Mouse (Mus musculus) fibroblast of lung, adult 2 months (primary cell): ENCODE measurements around the gene Nckap1l.
"Not testable (repeated sequence)": the region's sequence is repeated elsewhere in the genome, so short reads cannot be mapped to it uniquely, and the experiment has no call there.

Experiments
- DNase-seq: peaks from one replicate; pipeline ENCODE4 v3.0.0-alpha.2; 2011; ENCODE audit warnings: low read depth

Gene Nckap1l

DNA sequence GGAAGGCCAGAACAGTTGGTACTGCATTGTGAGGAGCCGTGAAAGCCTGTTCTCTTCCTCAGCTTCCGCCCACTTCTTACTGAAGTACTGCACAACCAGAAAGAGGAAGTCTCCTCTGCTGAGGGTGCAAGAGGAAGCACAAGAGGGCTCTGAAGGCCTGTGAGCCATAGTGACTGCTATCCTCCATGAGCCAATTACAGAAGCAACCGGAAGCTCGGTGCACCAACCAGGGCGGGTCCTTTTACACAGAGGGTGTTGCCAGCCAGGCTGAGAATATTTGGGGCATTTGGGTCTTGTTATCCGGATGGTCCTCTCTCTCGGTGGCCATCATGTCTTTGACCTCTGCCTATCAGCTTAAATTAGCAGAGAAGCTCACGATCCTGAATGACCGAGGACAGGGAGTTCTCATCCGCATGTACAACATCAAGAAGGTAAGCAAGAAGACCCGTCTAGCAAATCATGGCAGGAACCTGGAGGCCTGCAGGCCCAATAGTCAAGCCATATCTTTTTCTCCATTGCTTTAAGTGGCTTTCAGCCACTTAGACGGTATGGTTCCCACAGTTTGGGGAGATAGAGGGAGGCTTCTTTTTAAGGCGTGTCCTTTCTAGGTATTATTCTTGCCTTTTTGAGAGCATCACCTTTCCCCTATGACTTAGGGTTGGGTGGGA is at the start of gene Nckap1l:
Gene Nckap1l, plus strand, starts transcription at position 244 of the 668 bp plus-strand sequence.
- no peak for DNase-seq

DNA sequence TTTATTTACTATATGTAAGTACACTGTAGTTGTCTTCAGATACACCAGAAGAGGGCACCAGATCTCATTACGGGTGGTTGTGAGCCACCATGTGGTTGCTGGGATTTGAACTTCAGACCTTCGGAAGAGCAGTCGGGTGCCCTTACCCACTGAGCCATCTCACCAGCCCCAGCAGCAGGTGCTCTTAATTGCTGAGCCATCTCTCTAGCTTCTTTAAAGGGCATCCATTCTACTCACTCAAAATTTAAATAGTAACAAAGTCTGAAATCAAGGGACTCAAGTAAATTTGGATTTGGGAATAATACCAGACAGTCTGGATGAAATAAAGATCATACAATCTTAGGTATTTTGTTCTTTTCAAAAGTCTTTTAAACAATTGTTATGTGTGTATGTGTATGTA is 48.0 kb upstream of the Nckap1l start:
- DNase-seq, result not testable (repeated sequence)

DNA sequence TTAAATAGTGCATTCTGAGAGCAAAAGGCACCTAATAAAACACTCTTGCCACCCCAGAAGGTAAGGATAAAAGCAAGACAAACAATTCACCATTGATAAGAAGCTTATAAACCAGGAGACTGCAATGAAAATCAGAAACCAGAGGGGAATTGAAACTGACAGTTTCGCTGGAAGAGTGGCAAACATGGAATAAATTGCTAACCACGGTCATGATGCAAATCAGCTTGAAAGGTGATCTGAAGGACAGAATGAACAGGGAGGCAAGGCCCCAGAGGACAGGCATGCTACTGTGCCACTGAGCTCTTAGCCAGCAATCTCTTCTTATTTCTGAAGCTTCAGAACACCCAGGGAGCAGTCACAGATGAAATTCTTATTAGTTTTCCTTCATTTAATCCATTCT is 26.6 kb upstream of the Nckap1l start:
- DNase-seq, result no peak

DNA sequence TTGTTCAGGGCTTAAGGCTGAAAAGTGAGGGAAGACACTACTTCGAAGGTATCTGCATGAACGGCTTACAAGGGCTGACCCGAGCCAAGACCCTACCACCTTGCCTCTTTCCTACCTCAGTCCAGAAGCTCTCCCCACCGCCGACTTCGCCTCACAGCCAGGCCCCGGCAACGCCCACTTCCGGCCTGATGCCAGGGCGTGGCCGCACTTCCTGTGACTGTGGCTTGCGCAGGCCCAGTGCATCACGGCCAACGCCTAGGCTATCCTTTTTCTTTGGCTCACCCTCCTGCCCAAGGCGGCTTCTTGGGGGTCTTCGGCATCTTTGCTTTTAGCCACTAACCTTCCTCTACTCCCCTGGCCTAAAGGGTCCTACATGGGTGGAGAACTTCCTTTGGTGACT is 23.4 kb upstream of the Nckap1l start, which contains the start of gene Gtsf1:
Gene Gtsf1, minus strand, starts transcription at position 230 of the 400 bp plus-strand sequence.
- no peak for DNase-seq

DNA sequence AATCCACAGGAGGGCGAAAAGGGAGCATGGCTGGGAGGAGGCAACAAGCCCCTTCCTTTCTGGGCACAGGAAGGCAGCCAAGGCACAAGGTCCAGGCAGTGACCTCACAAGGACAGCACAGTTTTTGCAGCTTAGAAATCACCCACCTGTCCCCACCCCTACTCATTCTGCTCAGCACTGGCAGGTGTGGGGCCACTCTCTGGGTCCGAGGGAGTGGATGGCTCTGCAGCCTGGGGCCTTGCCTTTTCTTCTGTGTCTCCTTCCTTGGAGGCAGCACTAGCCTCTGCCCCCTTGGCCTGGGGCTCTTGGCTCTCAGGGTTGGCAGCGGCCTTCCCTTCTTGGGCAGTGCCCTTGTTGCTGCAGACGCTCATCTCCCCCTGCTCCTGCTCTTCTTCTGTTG is 7.6 kb upstream of the Nckap1l start:
- not testable (repeated sequence) for DNase-seq

DNA sequence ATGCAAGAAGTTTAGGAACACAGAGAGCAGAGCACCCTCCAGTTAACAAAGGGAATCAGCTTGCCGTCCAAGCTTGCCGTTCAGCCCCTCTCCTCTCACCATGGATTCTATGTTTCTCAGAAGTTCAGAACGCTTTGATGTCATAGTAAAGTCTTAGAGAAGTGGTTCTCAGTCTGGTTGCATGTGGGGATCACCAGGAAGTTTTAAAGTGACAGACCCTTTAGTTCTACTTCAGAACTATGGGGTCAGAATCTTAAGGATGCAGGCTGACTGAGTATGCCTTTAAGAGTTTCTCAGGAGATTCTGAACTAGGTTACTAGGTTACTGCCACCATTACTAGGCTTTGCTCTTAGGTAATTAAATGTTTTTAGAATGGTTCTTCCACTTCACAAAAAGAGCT is 5.2 kb upstream of the Nckap1l start, which contains the start of gene Gtsf2:
Gene Gtsf2, minus strand, starts transcription at position 101 of the 400 bp plus-strand sequence.
- no peak for DNase-seq

DNA sequence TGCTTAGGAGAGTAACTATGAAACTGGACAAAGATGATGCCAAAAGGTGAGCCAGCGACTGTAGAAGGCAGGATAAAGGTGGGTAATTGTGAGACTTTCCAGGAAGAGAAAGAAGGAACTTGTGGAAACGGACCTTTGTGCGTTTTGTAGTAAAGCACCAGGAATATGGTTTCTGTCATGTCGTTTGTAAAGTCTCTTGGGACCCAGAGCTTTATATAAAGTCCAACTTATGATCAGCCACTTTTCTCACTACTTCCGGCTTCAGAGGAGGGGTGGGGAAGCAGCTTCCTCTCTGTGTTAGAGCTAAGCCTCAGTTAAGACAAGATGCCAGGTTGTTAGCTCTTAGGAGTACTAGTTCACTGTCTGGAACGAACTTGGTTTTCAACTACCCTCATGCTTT is 855 bp downstream of the Nckap1l start:
- DNase-seq, result no peak

DNA sequence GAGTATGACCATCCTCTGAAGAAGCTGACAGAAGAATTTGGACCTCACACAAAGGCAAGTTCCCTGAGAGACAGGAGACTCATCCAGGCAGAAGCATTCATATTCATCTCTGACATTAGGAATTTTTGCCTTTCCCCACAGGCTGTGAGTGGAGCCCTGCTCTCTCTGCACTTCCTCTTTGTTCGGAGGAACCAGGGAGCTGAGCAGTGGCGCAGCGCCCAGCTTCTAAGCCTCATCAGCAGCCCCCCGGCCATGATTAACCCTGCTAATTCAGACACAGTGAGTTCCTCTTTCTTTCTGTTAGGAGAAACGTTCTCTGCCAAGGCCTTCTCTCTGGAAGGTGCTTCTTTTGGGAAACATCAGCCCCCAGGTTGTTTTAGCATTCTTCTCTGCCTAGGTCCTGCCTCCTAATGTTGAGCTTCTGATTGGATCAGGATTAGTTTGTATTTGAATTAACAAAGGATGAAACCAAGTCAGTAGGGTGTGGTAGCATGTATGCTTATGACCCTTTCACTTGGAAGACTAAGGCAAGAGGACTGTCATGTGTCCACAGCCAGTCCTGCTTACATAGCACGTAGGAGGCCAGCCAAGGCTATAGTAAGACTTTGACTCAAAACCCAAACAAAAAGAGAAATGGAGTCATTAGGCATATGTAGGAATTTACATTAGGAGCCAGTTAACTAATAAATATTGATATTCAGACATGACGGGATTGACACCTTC is 9.1 kb downstream of the Nckap1l start:
- DNase-seq, result no peak

DNA sequence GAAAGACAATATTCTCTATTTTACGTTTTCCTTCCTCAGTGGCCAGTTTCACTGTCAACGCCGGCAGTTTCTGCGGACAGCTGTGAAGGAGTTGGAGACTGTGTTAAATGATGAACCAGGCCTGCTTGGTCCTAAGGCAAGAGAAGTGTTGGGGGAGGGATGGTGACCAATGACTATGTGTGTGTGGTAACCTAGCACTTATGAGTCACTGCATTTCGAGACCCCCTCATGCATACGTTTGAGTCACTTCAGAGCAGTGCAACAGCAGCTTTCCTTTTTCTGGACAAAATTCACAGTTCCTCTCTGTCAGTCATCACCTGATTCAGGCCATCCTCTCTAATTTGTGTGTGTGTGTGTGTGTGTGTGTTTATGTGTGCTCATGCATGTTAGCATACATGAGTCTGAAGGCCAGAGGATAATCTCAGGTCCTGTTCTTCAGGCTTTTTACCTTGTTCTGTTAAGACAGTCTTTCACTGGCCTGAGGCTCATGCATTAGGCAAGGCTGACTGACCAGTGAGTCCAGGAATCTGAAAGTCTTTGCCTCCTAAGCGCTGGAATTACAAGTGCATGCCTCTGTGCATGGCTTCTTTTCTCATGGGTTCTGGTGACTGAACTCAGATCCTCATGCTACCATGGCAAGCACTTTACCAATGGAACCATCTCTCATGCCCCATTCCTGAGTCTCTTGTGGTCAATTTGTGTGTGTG is 18.0 kb downstream of the Nckap1l start:
- DNase-seq, result no peak

DNA sequence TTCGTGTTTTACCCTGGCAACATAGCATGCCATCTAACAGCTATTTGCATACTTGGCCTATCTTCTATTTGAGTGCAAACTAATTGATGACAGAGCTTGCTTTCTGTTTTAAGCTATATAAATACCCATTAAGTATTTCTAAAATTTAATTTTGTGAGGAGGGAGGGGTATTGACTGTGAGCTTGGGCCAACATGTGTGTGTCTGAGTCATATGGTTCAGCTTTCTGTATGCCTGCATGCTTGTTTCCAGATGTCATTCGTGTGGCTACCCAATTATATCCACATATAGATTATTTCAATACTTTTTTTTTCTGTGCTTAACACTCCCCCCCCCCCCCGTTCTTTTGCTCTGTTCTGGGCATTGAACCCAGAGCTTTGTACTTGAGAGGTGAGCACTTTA is 18.7 kb downstream of the Nckap1l start:
- DNase-seq, result no peak

DNA sequence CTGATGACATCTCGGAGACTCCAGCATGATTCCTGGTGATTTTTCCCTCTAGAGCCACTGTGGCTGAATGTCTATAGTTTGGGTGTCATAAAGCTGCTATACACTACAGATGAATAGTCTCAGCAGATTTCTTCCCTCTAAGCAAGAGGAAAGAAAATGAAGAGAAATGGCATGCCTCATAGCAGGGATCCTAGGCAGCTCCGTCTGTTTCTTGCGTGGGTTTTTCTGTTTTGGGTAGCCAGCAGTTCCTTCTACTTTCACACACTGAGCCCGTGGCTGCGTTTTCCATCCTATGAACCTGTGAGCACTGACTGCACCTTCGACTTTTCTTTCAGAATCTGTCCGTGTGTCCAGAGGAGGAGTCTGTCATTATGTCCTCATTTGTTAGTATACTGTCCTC is 19.6 kb downstream of the Nckap1l start:
- DNase-seq, result no peak

DNA sequence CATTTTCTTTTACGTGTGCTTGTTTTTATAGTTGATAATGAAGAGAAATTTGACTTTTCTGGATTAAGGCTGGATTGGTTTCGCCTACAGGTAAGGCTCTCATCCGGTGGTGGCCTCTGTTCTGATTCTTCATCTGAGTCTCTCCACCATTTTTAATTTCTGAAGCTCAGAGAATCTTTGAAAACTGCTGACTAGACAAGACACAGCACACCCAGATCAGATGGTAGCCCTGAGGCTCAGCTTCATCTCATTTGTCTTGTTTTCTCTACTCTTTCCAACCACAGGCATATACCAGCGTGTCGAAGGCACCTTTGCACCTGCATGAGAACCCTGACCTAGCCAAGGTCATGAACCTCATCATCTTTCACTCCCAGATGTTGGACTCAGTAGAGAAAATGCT is 20.2 kb downstream of the Nckap1l start:
- DNase-seq, result no peak

DNA sequence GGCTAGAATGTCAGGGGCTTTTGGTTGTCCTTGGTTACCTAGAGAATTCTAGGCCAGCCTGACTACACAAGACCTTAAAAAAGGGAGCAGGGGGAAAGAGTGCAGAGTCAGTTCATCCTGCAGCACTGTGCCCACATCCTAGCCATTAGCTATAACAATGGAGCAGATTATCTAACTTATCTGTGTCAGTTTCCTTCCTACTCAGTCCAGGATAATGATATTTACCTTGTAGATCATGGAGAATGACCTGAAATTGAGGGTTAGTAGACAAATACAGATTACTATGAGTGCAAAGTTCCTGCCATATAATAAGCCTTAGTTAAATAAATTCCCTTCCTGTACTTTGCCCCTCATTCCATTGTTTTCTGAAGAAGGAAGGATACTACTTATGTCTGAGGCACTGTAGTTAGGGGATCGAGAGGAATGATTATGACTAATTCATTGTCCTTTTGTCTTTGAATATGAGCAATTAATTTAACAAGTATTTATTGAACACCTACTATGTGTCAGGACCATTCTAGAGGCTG is 25.5 kb downstream of the Nckap1l start:
- no peak for DNase-seq

DNA sequence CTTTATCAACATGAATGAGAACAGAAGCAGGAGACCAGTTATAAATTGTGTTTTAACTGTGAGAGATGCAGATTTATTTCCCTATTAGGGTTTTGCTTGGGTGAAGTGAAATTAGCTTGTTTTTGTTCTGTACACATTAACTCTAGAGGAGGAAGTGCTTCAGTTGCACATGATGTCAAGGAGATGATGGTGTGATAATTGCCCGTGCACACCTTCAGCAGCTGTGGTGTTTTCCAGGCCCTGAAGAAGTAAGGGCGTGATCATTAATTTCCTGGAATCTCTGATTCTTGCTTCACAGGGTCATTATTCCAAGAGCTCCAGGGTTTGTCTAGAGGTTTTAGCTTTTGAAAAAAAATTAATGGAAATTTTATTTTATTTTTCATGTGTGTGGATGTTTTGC is 26.5 kb downstream of the Nckap1l start:
- DNase-seq, result no peak

DNA sequence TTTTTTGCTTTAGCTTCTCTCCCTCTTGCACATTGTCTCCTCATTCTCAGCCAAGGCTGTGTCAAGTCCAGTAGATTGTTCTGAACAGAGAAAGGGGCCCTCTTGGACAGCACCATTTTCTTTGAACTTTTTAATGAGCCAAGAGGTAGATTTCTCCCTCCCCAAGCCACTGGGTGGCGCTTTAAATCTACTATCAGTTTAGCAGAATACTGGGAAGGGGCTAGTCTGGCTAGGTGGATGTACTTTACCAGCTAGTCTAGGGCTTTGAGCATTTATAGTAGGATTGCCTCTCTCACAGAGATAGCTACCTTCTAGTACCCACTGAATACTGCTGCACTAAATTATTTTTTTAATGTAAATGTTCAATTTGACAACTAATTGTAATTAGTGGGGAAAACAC is 28.9 kb downstream of the Nckap1l start:
- DNase-seq, result no peak

DNA sequence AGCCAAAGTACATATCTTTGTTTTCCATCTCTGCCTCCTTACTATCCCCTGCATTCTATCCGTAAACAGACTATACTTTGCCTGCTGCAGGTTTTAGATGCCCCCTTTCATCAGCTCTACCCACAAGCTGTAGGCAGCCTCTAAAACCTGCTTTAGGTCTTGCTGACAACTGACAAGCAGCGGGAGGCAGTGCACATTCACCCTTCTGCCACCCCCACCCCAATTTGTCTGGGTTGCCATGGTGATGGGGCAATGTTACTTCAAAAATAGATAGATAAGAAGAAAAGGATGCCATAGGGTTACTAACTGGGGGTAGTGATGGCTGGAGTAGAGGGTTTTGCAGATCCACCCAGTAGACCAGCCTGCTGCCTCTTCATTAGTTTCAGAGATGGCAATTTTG is 30.9 kb downstream of the Nckap1l start:
- no peak for DNase-seq

DNA sequence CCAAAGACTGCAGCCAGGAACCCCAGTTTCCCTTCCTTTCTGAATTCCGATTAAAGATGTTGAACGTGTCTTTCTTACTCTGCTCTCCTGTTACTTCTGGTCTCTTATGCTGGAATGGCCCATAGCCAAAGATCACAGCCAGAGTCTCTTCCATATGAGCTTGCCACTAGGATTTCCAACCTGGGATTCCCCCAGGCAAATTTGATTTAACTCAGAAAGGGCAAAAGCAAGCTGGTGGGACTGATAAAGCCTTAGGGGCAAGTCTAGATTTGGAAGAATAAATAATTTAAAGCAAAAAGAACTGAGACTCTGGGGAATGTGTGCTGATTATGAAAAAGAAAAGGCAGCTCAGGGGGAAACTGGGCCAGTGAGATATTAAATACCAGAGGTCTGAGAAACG is 31.5 kb downstream of the Nckap1l start:
- DNase-seq, result no peak

DNA sequence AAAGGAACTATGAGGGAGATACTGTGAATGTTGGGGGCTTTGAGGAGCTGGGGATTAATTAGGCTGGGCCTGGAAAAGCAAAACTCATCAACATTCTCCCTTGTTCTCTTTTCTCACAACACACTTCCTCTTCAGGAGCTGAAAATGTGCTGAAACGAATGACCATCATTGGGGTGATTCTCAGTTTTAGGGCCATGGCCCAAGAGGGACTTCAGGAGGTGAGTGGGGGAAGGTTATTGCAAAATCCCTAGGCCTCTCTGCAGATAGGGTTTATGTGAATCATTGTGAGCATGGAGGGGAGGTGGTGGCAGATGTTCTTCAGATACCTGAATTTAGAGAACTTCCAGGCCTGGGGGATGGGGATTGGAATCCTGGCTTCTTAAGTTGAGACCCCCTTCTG is 33.1 kb downstream of the Nckap1l start:
- DNase-seq, result no peak

DNA sequence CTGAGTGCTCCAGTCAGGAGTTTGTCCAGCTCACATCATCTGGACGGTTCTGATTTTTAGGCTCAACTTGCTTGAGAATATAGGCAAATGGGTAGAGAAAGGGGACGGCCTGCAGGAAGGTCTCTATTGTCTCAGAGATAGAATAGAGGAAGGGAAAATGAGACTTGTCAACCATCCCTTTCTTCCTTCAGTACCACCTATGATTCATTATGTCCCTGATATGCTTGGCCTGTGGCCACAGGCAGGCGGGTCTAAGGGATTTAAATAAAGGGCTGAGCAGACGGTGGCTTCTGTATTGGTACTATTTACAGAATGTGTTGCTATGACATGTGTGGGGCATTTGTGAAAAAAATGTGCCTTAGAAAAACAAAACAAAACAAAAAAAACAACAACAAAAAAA is 34.7 kb downstream of the Nckap1l start:
- DNase-seq, result no peak

DNA sequence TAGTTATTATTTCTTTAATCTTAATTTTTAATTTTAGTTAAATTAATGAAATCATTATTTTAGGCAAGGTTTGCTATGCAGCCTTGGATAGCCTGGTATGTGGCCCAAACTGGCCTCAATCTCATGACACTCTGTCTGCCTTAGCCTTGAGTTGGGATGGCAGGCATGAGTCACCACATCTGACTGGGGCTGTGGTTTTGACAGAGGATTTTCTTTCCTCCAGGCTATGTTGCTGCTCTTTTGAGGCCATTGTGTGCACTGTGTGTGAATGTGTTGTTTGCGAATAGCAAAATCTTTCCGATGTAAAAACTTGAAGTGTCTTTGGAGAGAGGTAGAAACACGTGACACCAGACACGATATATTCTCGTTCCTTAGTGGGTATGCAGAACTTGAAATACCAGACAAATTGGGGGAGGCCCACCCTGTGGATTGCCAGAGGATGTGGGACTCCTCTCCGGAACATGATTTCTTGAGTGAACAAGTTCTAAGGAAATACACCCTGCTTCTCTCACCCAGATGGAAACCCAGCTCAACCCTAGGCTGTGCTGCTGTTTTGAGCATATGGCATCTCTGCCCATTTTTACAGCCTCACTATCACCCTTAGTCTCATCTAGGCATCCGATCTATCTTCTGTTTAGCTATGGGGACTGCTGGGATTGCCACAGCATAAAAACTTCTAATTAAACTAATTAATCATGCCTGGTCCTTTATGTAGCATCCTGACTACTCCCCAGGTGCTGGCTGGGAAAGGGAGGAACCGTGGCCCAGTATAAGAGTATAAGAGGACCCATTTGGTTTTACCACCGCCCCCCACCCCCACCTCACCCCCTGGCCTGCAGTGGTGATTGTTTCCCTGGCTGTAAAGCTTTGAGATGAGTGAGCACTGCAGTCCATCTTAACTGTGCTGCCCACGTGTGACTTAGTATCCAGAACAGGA is 42.9 kb downstream of the Nckap1l start:
- DNase-seq, result peak; percentile 73

DNA sequence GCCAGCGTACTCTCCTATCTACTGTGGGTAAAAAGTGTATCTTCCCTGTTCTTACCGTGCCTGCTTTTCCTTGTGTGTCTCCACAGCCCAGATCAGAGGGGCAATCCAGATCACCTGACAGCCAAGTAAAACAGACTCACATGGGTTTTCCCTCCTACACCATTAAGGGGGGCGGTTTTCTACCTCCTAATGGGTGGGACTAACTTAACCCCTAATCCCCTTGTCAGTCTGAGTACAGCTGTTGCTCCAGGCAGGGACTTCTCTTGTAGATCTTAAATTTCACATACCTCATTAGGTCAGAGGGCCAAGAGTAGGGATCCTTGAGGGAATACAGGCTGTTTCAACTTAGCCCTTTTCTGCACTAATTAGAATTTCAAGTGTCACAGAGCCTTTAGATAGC is 44.6 kb downstream of the Nckap1l start:
- no peak for DNase-seq

DNA sequence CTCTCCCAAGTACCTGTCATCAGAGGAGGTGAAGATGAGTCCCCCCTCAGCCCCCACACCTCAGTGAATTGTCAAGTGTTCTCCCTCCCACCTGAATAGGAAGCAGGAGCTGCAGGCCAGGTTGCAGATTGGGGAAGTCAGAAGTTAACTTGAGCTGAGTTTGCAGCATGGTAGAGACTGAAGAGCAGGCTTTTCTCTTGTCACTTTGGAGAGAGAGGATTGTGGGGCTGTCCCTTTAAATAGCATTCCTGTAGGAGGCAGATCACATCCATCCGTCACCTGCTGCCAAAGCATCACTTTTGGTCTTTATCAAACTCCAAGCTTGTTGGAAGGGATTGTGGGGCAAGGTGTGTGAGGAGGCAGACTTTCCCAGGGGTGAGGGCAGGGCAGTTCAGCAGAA is 47.1 kb downstream of the Nckap1l start:
- DNase-seq, result no peak
